Mouse (Mus musculus): ENCODE data around the gene Lyar. TPM values are rescaled to one million over a fixed set of nuclear protein-coding genes. Genes with fewer than 3 reads are reported as not detected.

Gene Lyar
- polyA plus RNA-seq, 1 experiment = 38.2 TPM

GRCm38 (mm10) chr5:38197482-38197823 lies 22.8 kb upstream of the Lyar start:
- TF ChIP-seq CTCF (IDR thresholded peaks at IDR 0.05; ENCODE audit: borderline replicate concordance, insufficient read depth, low read length) (peak; percentile 94), POLR2A (IDR thresholded peaks at IDR 0.05; ENCODE audit: low read depth, low read length) (no peak)
- Histone ChIP-seq H3K4me3 (ENCODE audit: insufficient read depth, low read length) (no peak overlapping the region), H3K4me1 (ENCODE audit: control insufficient read depth, insufficient read depth, low read length) (no peaks in the 10 kb centered on the region)

GRCm38 (mm10) chr5:38199686-38200085 lies 20.6 kb upstream of the Lyar start:
- TF ChIP-seq CTCF (IDR thresholded peaks at IDR 0.05; ENCODE audit: borderline replicate concordance, insufficient read depth, low read length) (no peak), POLR2A (IDR thresholded peaks at IDR 0.05; ENCODE audit: low read depth, low read length) (no peak)
- Histone ChIP-seq H3K4me1 (ENCODE audit: control insufficient read depth, insufficient read depth, low read length) (no peaks in the 10 kb centered on the region), H3K4me3 (ENCODE audit: insufficient read depth, low read length) (no peak overlapping the region)

More at GRCm38 (mm10) chr5:38197482-38197823, 22.8 kb upstream of the Lyar start:
- H3K27ac ChIP-seq (ENCODE audit: insufficient read depth, low read length) = no peak overlapping the region

GRCm38 (mm10) chr5:38205303-38205726 lies 15.0 kb upstream of the Lyar start:
- TF ChIP-seq CTCF (IDR thresholded peaks at IDR 0.05; ENCODE audit: borderline replicate concordance, insufficient read depth, low read length) = no peak
- no peak for TF ChIP-seq POLR2A (IDR thresholded peaks at IDR 0.05; ENCODE audit: low read depth, low read length)
- Histone ChIP-seq H3K4me3 (ENCODE audit: insufficient read depth, low read length) (no peak overlapping the region), H3K27ac (ENCODE audit: insufficient read depth, low read length) (no peak overlapping the region), H3K4me1 (ENCODE audit: control insufficient read depth, insufficient read depth, low read length) (no peaks in the 10 kb centered on the region)

More at GRCm38 (mm10) chr5:38199686-38200085, 20.6 kb upstream of the Lyar start:
- no peak overlapping the region for H3K27ac ChIP-seq (ENCODE audit: insufficient read depth, low read length)

- TF ChIP-seq POLR2A (IDR thresholded peaks at IDR 0.05; ENCODE audit: low read depth, low read length) (no peak), CTCF (IDR thresholded peaks at IDR 0.05; ENCODE audit: borderline replicate concordance, insufficient read depth, low read length) (no peak)
- Histone ChIP-seq H3K27ac (ENCODE audit: insufficient read depth, low read length) (peak overlapping the region; percentile 66; the same call in 1 of the 2 replicates), H3K4me3 (ENCODE audit: insufficient read depth, low read length) (no peak overlapping the region), H3K4me1 (ENCODE audit: control insufficient read depth, insufficient read depth, low read length) (no peaks in the 10 kb centered on the region)
Observed at GRCm38 (mm10) chr5:38208985-38209384, 11.3 kb upstream of the Lyar start.

- TF ChIP-seq CTCF (IDR thresholded peaks at IDR 0.05; ENCODE audit: borderline replicate concordance, insufficient read depth, low read length) (no peak), POLR2A (IDR thresholded peaks at IDR 0.05; ENCODE audit: low read depth, low read length) (no peak)
- no peaks in the 10 kb centered on the region for H3K4me1 ChIP-seq (ENCODE audit: control insufficient read depth, insufficient read depth, low read length)
- no peak overlapping the region for H3K27ac ChIP-seq (ENCODE audit: insufficient read depth, low read length)
- no peak overlapping the region for H3K4me3 ChIP-seq (ENCODE audit: insufficient read depth, low read length)
Observed at GRCm38 (mm10) chr5:38211691-38212090, 8.6 kb upstream of the Lyar start.

- Histone ChIP-seq H3K4me1 (ENCODE audit: control insufficient read depth, insufficient read depth, low read length) (no peaks in the 10 kb centered on the region), H3K27ac (ENCODE audit: insufficient read depth, low read length) (no peak overlapping the region), H3K4me3 (ENCODE audit: insufficient read depth, low read length) (no peak overlapping the region)
- TF ChIP-seq CTCF (IDR thresholded peaks at IDR 0.05; ENCODE audit: borderline replicate concordance, insufficient read depth, low read length) (no peak), POLR2A (IDR thresholded peaks at IDR 0.05; ENCODE audit: low read depth, low read length) (no peak)
Observed at GRCm38 (mm10) chr5:38213009-38213408, 7.3 kb upstream of the Lyar start.

GRCm38 (mm10) chr5:38219771-38220307 lies 431 bp upstream of the Lyar start:
- Histone ChIP-seq H3K4me3 (ENCODE audit: insufficient read depth, low read length) (peak overlapping the region; percentile 82), H3K27ac (ENCODE audit: insufficient read depth, low read length) (no peak overlapping the region), H3K4me1 (ENCODE audit: control insufficient read depth, insufficient read depth, low read length) (0 out of 2 replicates have a peak, but pooled peaks cover 3% of the 10 kb centered on the region)
- TF ChIP-seq CTCF (IDR thresholded peaks at IDR 0.05; ENCODE audit: borderline replicate concordance, insufficient read depth, low read length) = no peak
- no peak for TF ChIP-seq POLR2A (IDR thresholded peaks at IDR 0.05; ENCODE audit: low read depth, low read length)

GRCm38 (mm10) chr5:38235422-38235821 lies 15.2 kb downstream of the Lyar start:
- Histone ChIP-seq H3K4me3 (ENCODE audit: insufficient read depth, low read length) (no peak overlapping the region), H3K4me1 (ENCODE audit: control insufficient read depth, insufficient read depth, low read length) (no peaks in the 10 kb centered on the region), H3K27ac (ENCODE audit: insufficient read depth, low read length) (no peak overlapping the region)
- TF ChIP-seq POLR2A (IDR thresholded peaks at IDR 0.05; ENCODE audit: low read depth, low read length) = no peak
- peak; percentile 70; the same call in 1 of the 2 replicates for TF ChIP-seq CTCF (IDR thresholded peaks at IDR 0.05; ENCODE audit: borderline replicate concordance, insufficient read depth, low read length)

- no peak for TF ChIP-seq POLR2A (IDR thresholded peaks at IDR 0.05; ENCODE audit: low read depth, low read length)
- no peak for TF ChIP-seq CTCF (IDR thresholded peaks at IDR 0.05; ENCODE audit: borderline replicate concordance, insufficient read depth, low read length)
- no peak overlapping the region for H3K4me3 ChIP-seq (ENCODE audit: insufficient read depth, low read length)
Observed at GRCm38 (mm10) chr5:38236627-38237026, 16.4 kb downstream of the Lyar start.

GRCm38 (mm10) chr5:38240727-38241472 lies 20.6 kb downstream of the Lyar start:
- no peak overlapping the region for H3K4me3 ChIP-seq (ENCODE audit: insufficient read depth, low read length)
- no peak overlapping the region for H3K27ac ChIP-seq (ENCODE audit: insufficient read depth, low read length)
- no peak for TF ChIP-seq POLR2A (IDR thresholded peaks at IDR 0.05; ENCODE audit: low read depth, low read length)
- TF ChIP-seq CTCF (IDR thresholded peaks at IDR 0.05; ENCODE audit: borderline replicate concordance, insufficient read depth, low read length) = no peak
- no peaks in the 10 kb centered on the region for H3K4me1 ChIP-seq (ENCODE audit: control insufficient read depth, insufficient read depth, low read length)

More at GRCm38 (mm10) chr5:38236627-38237026, 16.4 kb downstream of the Lyar start:
- Histone ChIP-seq H3K4me1 (ENCODE audit: control insufficient read depth, insufficient read depth, low read length) (no peaks in the 10 kb centered on the region), H3K27ac (ENCODE audit: insufficient read depth, low read length) (no peak overlapping the region)

Data from embryonic fibroblast, embryonic 13.5 days (primary cell).